11 mouse cellular contexts compared by ENCODE assay signal in the genomic region with DNA sequence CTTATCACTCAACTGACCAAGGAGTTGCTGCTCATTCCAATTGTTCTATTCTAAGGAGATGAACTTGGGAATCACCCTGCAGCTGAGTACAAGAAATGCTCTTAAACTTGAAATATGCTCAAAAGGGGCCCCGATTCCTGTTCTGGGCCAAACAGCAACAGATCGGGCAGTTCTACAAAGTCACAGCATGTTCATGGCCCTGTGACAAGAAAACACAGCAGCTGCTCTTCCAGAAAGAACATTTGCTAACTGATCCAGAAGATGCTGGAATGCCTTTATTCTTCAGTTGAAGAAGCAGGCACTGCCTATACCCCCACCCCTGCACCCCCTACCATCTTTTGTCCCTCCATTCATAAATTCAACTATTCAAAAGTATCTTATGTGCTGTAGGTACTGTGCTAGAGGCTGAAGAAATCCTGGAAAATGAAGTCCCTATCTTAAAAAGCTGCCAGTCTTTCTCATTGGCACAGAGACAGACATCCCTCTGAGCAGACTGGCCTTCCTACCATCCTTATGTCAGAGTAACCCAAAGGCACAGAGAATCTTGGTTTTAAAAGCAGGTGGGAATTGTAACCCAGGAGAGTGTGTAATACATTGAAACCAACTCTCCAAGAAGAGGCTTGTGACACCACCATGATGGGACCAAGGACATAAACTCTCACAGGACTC. TPM values are rescaled to one million over a fixed set of nuclear protein-coding genes. Genes with fewer than 3 reads are reported as not detected.
A peak's percentile ranks its signal among the peaks of the same experiment; 100 is the strongest.
DNase-seq lines count a peak whose midpoint lies in the region; TF ChIP-seq lines count a peak whose summit lies in the region.
"Had no signal": no experiment of that assay in that cellular context is flagged by ENCODE, and none has a peak within 500 bp of the region (broad histone marks: within the 10 kb centered on the region; RNA-seq: fewer than 3 reads in every experiment).

No protein-coding gene starts in this region.

- no peaks in the 10 kb centered on the region for H3K9me3 ChIP-seq in midbrain, embryonic 10.5 days (replicated peaks)
- H3K9me3 ChIP-seq: embryonic facial prominence, embryonic 12.5 days; liver, embryonic 15.5 days; neural tube, embryonic 12.5 days had no signal

- no peak overlapping the region for H3K4me3 ChIP-seq in lung, adult 2 months (replicated peaks; ENCODE audit: extremely low read depth, low read depth, low read length)
- H3K4me3 ChIP-seq in midbrain, embryonic 10.5 days = no peak overlapping the region
- H3K4me3 ChIP-seq: embryonic facial prominence, embryonic 12.5 days; liver, embryonic 15.5 days; neural tube, embryonic 12.5 days had no signal

- TF ChIP-seq POLR2A in lung, adult 2 months (IDR thresholded peaks at IDR 0.05; ENCODE audit: borderline replicate concordance, extremely low read depth, low read depth, low read length) = no peak

- no peak overlapping the region for H3K27ac ChIP-seq in midbrain, embryonic 10.5 days (replicated peaks)
- H3K27ac ChIP-seq: embryonic facial prominence, embryonic 12.5 days; liver, embryonic 15.5 days; neural tube, embryonic 12.5 days had no signal

- H3K27me3 ChIP-seq in midbrain, embryonic 10.5 days (ENCODE audit: low read depth, poor library complexity, severe bottlenecking) = peaks cover 25% of the 10 kb centered on the region
- H3K27me3 ChIP-seq: embryonic facial prominence, embryonic 12.5 days; liver, embryonic 15.5 days; neural tube, embryonic 12.5 days had no signal

- DNase-seq in gastrocnemius, adult 18-20 months (ENCODE audit: low spot score) = peak; percentile 56
- DNase-seq in gastrocnemius, postnatal 10 days = no peak
- peak; percentile 14 to 29 for DNase-seq in lung, adult 18-20 months
- DNase-seq in lung, adult 2 months = no peak
- peak; percentile 28 to 39 for DNase-seq in heart, postnatal 14 days
- peak; percentile 43 for DNase-seq in lung, postnatal 14 days
- no peak for DNase-seq in adrenal gland, postnatal 25 days
- DNase-seq in midbrain, embryonic 10.5 days (ENCODE audit: low spot score) = no peak

- H3K4me1 ChIP-seq in lung, adult 2 months (ENCODE audit: control insufficient read depth, insufficient read depth, low read length) = peaks cover 3% of the 10 kb centered on the region
- H3K4me1 ChIP-seq in midbrain, embryonic 10.5 days = peaks cover 39% of the 10 kb centered on the region
- H3K4me1 ChIP-seq: liver, embryonic 15.5 days had no signal

- 69% methylated on average over 2 of the region's 2 CpGs for WGBS in lung, adult 2 months
- WGBS in midbrain, embryonic 10.5 days = 74% methylated on average over 2 of the region's 2 CpGs

- TF ChIP-seq CTCF in lung, adult 2 months (IDR thresholded peaks at IDR 0.05; ENCODE audit: insufficient read depth, low read length) = no peak

- H3K36me3 ChIP-seq in midbrain, embryonic 10.5 days = no peaks in the 10 kb centered on the region
- H3K36me3 ChIP-seq: liver, embryonic 15.5 days; neural tube, embryonic 12.5 days had no signal

- intact Hi-C loops in heart, postnatal 14 days (cut with DNase I) = no loop called here

RNA-seq across cellular contexts. Expression of a gene that starts 3.4 kb away (rescaled TPM):
- total RNA-seq in gastrocnemius, adult 18-20 months (2021) = under 1 TPM in 1 of 2 experiments, not detected in 1; 0.09 TPM
- under 1 TPM in 1 of 2 experiments, not detected in 1; 0.12 TPM for total RNA-seq in gastrocnemius, postnatal 10 days (2021)
- 0.08 and 0.15 TPM in 2 replicates for polyA plus RNA-seq in lung, adult 2 months (2012; rRNA removed)
- total RNA-seq in heart, postnatal 14 days (2021) = under 1 TPM; 0.12 to 0.22 TPM
- 3.0 and 4.6 TPM in 2 replicates for total RNA-seq in adrenal gland, postnatal 25 days (2021)
- 0.68 and 1.5 TPM in 2 replicates for polyA plus RNA-seq in midbrain, embryonic 10.5 days (2016; fragmentation: Nextera tagmentation; extraction: Ambion mirVana)
- polyA plus RNA-seq: liver, embryonic 15.5 days; neural tube, embryonic 12.5 days had no signal

RNA-seq across cellular contexts. Expression of a gene that starts 56.3 kb away (rescaled TPM):
- total RNA-seq in gastrocnemius, adult 18-20 months (2021) = under 1 TPM; 0.26 to 0.48 TPM
- total RNA-seq in gastrocnemius, postnatal 10 days (2021) = under 1 TPM; 0.68 to 0.92 TPM
- polyA plus RNA-seq in lung, adult 2 months (2012; rRNA removed) = 0.02 TPM in 1 of 2 replicates, not detected in the other
- total RNA-seq in heart, postnatal 14 days (2021) = under 1 TPM; 0.36 to 0.37 TPM
- total RNA-seq in adrenal gland, postnatal 25 days (2021) = not detected in 2 replicates
- polyA plus RNA-seq in midbrain, embryonic 10.5 days (2016; fragmentation: Nextera tagmentation; extraction: Ambion mirVana) = not detected in 2 replicates
- polyA plus RNA-seq: liver, embryonic 15.5 days; neural tube, embryonic 12.5 days had no signal

Comparison
In these comparisons a context has a peak if more than half of its experiments do, and no peak if none do; other contexts are left out.
1. DNase-seq: peak in gastrocnemius, adult 18-20 months (single experiment), lung, adult 18-20 months (2 of 2), heart, postnatal 14 days (2 of 2) and lung, postnatal 14 days (single experiment); none in gastrocnemius, postnatal 10 days (single experiment), lung, adult 2 months (single experiment), adrenal gland, postnatal 25 days (single experiment) and midbrain, embryonic 10.5 days (single experiment).